Mouse (Mus musculus) olfactory bulb, adult 2 months (tissue): Measurements from ENCODE around the gene Adgrb2. TPM values are rescaled to one million over a fixed set of nuclear protein-coding genes. Genes with fewer than 3 reads are reported as not detected.

Experiments used
- H3K27ac ChIP-seq: fragments of 200-500 bp; 2 replicates; pipeline ENCODE4 v1.5.1; 2012; ENCODE audit warnings: low read depth, low read length; ENCODE audit not compliant: insufficient read depth
- H3K4me1 ChIP-seq: fragments of 200-500 bp; 2 replicates; pipeline ENCODE4 v1.6.1; 2012; ENCODE audit warnings: low read length; ENCODE audit not compliant: control insufficient read depth, insufficient read depth
- H3K4me3 ChIP-seq: fragments of 200-500 bp; 2 replicates; pipeline ENCODE4 v1.5.1; 2012; ENCODE audit warnings: mild to moderate bottlenecking, low read depth, low read length, moderate library complexity; ENCODE audit not compliant: insufficient read depth
- CTCF ChIP-seq: fragments of 200-500 bp; IDR thresholded peaks from 2 replicates; pipeline ENCODE4 v1.5.1; 2012; ENCODE audit warnings: low read depth, mild to moderate bottlenecking, low read length, moderate library complexity; ENCODE audit not compliant: insufficient read depth
- POLR2A ChIP-seq: fragments of 200-500 bp; IDR thresholded peaks from 2 replicates; pipeline ENCODE4 v1.6.1; 2012; ENCODE audit warnings: mild to moderate bottlenecking, low read depth, low read length, moderate library complexity; ENCODE audit not compliant: insufficient read depth
- WGBS: fragments of 180-500 bp; shearing (Covaris S2); methylation state at CpG from one replicate; pipeline ENCODE4 v1.1.7; 2018; 5-methylcytosine and 5-hydroxymethylcytosine counted together
- polyA plus RNA-seq: library from polyadenylated mRNA; stranded (reverse); fragments of >200 nt; gene quantifications from 2 replicates; pipeline ENCODE4 v1.2.4, GENCODE M21; 2012; ENCODE audit warnings: low replicate concordance; ENCODE audit not compliant: missing spikeins, insufficient read depth, insufficient read length

Gene Adgrb2
- polyA plus RNA-seq, 1 experiment = not detected

DNA sequence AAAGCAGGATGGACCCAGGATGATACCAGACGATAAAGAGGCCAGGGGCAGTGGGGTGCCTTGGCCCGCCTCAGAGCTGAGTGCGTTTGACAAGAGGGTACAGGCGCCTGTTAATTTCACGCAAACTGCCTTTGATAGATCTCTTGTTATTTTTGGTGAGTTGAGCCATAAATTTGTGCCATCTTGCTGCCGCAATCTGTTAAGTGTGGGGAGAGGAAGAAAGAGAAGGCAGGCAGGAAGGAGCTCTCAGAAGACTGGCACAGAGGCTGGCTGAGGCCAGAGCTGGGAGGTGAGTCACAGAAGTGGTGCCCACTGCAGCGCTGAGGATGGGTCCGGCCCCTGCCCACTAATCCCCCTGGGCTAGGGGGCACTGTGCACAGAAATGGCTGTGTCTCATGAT, 10.6 kb downstream of the Adgrb2 start:
- H3K4me1 ChIP-seq = peaks cover 70% of the 10 kb centered on the region
- H3K27ac ChIP-seq = no peak overlapping the region
- TF ChIP-seq CTCF = no peak
- no peak for TF ChIP-seq POLR2A
- no peak overlapping the region for H3K4me3 ChIP-seq
- 64% methylated on average over 8 of the region's 8 CpGs for WGBS

DNA sequence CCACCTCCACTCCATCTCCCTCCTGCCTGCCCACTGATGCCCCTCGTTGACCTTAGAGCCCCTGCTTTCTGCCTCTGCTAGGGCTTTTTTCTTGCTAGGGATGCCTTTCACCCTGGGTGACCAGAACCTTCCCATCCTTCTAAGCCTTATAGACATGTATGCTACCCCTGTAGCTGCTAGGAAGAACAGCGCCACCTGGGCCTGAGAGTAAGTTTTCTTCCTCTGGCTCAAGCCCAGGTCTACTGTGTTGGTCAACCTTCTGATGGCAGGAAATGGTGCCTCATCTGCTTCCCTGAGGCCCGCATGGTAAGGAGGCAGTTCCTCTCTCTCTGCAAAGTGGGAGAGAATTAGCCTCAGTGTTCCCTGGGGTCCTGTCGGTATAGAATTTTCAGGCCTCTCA, 11.3 kb downstream of the Adgrb2 start:
- TF ChIP-seq POLR2A (no peak), CTCF (no peak)
- Histone ChIP-seq H3K4me1 (peaks cover 74% of the 10 kb centered on the region), H3K27ac (no peak overlapping the region), H3K4me3 (no peak overlapping the region)
- 88% methylated on average over 4 of the region's 4 CpGs for WGBS

DNA sequence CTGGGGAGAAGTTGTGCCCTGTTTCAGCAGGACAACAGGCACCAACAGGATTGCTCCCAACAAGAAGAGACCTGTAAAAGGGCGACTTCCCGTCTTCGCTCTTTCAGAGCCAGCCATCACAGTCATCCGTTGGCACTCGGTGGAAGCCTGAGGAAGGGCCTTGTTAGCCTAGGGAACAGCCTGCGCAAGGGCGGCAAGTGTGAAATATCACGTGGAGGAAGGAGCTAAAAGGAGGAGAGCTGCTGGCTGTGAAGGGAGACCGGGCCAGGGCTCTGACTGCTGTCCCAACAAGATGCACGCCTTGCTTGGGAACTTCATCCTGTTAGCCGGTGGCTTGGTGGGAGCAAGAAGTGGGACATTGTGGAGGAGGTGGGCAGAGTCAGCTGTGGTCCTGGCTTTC, 13.5 kb downstream of the Adgrb2 start:
- Histone ChIP-seq H3K4me1 (peaks cover 67% of the 10 kb centered on the region), H3K4me3 (no peak overlapping the region)

DNA sequence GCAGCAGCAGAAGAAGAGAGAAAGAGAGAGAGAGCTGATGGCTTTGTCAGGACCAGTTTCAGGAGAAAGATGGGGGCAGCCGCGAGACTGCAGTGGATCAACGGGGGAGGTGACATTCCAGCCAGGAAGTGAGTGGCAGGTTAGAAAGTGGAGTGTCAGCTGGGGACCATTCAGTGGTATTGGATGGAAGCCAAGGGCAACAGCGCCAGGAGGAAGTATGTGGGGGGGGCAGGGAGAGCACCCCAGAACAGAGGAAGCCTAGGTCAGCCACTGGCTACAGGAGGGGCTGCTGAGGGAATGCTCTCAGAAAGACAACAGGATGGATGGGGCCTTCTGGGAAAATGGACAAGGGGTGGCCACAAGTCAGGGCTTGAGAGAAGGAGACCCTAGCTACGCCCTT, 17.0 kb downstream of the Adgrb2 start:
- Histone ChIP-seq H3K4me3 (no peak overlapping the region), H3K4me1 (peaks cover 53% of the 10 kb centered on the region), H3K27ac (peak overlapping the region; percentile 43)
- WGBS = 35% methylated on average over 5 of the region's 5 CpGs
- TF ChIP-seq CTCF = no peak
- no peak for TF ChIP-seq POLR2A

More for the DNA sequence above, 13.5 kb downstream of the Adgrb2 start:
- TF ChIP-seq CTCF = no peak
- TF ChIP-seq POLR2A = no peak
- 59% methylated on average over 11 of the region's 11 CpGs for WGBS
- no peak overlapping the region for H3K27ac ChIP-seq

- WGBS = 35% methylated on average over 10 of the region's 10 CpGs
- peaks cover 57% of the 10 kb centered on the region for H3K4me1 ChIP-seq
- TF ChIP-seq CTCF (no peak), POLR2A (no peak)
- no peak overlapping the region for H3K4me3 ChIP-seq
- H3K27ac ChIP-seq = peak overlapping the region; percentile 43
Measured at GRCm38 (mm10) chr4:130002157-130002556, 17.5 kb downstream of the Adgrb2 start.

GRCm38 (mm10) chr4:130005593-130005992, 20.9 kb downstream of the Adgrb2 start:
- WGBS = 67% methylated on average over 9 of the region's 9 CpGs
- Histone ChIP-seq H3K4me1 (peaks cover 48% of the 10 kb centered on the region), H3K27ac (no peak overlapping the region), H3K4me3 (no peak overlapping the region)
- TF ChIP-seq CTCF = no peak
- TF ChIP-seq POLR2A = no peak

- WGBS = 41% methylated on average over 25 of the region's 25 CpGs
- Histone ChIP-seq H3K4me3 (no peak overlapping the region), H3K27ac (no peak overlapping the region), H3K4me1 (peaks cover 40% of the 10 kb centered on the region)
- TF ChIP-seq POLR2A = no peak
- TF ChIP-seq CTCF = no peak
Measured at GRCm38 (mm10) chr4:130006533-130006932, 21.9 kb downstream of the Adgrb2 start.

DNA sequence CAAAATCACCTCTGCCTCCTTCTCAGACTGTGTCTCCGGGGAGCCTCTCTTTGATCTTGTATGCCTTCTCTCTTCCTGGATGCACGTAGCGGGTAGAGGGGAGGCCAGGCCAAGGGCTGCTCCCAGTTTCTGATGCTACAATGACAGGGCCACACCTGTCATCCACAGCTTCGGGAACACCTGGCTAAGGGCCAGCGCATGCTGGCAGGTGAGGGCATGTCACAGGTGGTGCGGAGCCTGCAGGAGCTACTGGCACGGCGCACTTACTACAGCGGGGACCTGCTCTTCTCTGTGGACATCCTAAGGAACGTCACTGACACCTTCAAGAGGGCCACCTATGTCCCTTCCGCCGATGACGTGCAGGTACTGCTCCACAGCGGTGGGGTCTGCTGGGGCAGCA, 24.4 kb downstream of the Adgrb2 start:
- Histone ChIP-seq H3K4me1 (peaks cover 50% of the 10 kb centered on the region), H3K27ac (no peak overlapping the region), H3K4me3 (no peak overlapping the region)
- WGBS = 86% methylated on average over 14 of the region's 14 CpGs
- TF ChIP-seq CTCF (no peak), POLR2A (no peak)

- TF ChIP-seq POLR2A (no peak), CTCF (no peak)
- 92% methylated on average over 4 of the region's 4 CpGs for WGBS
- H3K4me3 ChIP-seq = no peak overlapping the region
Measured at GRCm38 (mm10) chr4:130010723-130011122, 26.1 kb downstream of the Adgrb2 start.

GRCm38 (mm10) chr4:130012234-130012633, 27.6 kb downstream of the Adgrb2 start:
- H3K4me3 ChIP-seq = no peak overlapping the region
- WGBS = 64% methylated on average over 6 of the region's 6 CpGs
- TF ChIP-seq POLR2A (no peak), CTCF (no peak)
- H3K4me1 ChIP-seq = peaks cover 55% of the 10 kb centered on the region
- no peak overlapping the region for H3K27ac ChIP-seq

More at GRCm38 (mm10) chr4:130010723-130011122, 26.1 kb downstream of the Adgrb2 start:
- peaks cover 53% of the 10 kb centered on the region for H3K4me1 ChIP-seq
- H3K27ac ChIP-seq = no peak overlapping the region
